Mouse (Mus musculus): Measurements from ENCODE around the gene Mtcl1. TPM values are rescaled to one million over a fixed set of nuclear protein-coding genes. Genes with fewer than 3 reads are reported as not detected.

Mtcl1 gene
- total RNA-seq, 2 experiments from 2014 or later = 42.8 to 53.0 TPM

GRCm38 (mm10) chr17:66365293-66365642 lies 84.3 kb downstream of the Mtcl1 start:
- no peak for DNase-seq (ENCODE audit: low spot score in 2 of 2)

DNA sequence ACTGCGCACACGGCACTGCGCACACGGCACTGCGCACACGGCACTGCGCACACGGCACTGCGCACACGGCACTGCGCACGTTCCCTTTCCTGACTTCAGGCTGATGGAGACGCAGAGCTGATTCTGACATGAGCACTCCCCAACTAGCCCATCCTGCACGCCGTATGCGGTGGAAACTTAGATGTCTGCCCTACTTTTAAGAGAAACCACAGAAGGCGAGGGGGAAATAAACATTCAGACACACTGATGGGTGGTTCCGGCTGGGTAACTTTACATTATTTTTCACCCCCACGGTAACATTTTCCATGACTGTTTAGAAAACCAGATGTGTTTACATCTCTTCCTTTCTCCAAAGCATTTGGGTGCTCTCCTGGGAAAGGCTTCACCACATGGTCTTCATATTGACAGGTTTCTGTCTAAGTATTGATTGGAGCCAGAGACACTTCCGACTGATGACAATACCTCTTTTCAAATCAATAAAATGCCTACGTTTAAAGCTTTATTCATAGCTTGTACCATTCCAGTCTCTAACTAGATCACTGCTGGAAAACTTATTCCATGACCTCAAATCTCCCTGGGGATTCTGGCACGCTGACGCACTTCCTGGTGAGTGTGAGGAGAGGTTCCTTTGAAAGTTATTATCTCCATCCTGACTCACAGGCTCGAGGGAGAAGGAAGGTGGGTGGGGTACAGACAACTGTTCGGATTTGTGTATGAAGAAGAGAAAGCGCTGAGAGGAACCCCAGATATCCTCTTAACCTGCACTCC lies 84.8 kb downstream of the Mtcl1 start:
- DNase-seq (ENCODE audit: low spot score in 2 of 2) = peak in 1 of 2 experiments; percentile 36

GRCm38 (mm10) chr17:66363852-66364524 lies 85.6 kb downstream of the Mtcl1 start:
- no peak for DNase-seq (ENCODE audit: low spot score in 2 of 2)

GRCm38 (mm10) chr17:66362287-66363016 lies 87.1 kb downstream of the Mtcl1 start:
- no peak for DNase-seq (ENCODE audit: low spot score in 2 of 2)

DNA sequence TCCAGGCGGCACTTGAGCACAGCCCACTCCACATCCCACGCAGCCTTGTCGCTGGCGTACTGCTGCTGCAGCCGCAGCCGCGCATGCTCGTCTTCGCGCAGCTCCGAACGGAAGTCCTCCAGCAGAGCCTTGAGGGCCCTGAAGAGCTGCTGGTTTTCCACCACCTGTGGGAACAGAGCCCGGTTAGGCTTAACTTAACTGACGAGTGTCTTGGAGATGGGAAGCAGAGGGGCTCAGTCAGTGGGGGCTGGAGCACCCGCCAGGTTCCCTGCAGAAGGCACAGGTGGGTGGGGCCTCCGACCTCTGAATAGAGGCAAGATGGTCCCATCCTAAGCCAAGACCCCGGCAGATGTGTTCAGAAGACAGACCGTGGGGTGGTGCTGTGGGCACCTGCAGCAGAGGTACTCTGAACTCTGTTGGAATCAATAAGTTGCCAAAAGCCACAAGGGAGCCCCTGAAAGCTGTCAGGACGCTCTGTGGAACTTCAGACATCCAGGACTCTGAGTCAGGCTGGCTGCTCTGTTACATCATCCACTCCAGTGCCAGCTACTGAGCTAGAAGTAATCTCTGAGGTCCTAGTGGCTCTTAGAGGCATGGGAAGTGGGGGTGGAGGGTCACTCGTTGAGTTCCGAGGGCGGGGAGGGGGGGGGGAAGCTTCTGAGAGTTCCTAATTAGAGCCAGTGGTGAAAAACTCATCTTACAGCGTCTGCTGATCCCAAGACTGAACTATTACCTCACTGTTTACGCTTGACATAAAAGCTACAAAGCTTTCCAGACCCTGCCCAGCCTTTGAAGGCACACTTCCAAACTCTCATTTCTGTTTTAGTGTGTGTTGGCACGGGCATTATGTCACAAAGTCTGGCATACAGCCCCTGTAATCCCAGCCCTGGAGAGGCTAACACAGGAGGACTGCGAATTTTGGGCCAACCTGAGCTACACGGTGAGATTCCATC lies 91.2 kb downstream of the Mtcl1 start:
- peak in 1 of 2 experiments; percentile 31 for DNase-seq (ENCODE audit: low spot score in 2 of 2)

DNA sequence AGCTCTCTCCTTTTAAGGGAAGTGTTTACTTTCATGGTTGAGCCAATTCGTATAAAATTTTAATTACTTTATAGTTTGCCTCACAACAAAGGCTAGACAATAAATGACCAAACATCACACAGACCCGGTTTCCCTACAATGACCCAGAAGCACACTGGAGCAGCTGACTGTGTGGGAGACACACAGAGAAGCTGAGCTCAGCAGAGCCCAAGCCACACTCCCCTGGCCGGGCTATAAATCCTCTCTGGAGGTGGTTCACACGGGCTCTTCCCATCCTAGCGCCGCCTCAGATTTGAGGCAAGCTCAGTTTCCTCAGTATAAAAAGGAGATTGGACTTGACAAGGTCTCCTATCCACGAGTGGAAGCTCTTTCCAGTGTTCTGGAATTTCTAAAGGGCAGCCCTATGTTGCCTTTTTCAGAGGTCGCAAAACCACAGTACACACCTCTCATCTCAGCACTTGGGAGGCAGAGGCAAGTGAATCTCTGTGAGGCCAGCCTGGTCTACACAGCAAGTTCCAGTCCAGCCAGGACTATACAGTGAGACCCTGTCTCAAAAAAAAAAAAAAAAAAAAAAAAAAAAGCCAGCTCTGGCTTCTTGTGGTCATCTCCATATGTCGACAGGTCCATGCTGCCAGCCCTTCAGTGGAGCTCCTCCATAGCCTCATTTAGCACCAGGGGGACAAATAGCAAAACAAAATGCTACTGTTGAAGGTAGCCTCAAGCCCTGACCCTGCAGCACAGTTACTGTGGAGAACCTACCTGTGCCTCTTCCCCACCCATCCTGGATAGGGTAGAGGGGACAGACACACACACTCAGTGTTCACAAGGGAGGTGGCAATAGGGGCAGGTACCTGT lies 92.2 kb downstream of the Mtcl1 start:
- DNase-seq (ENCODE audit: low spot score in 2 of 2) = no peak

GRCm38 (mm10) chr17:66353907-66354306 lies 95.6 kb downstream of the Mtcl1 start:
- DNase-seq (ENCODE audit: low spot score in 2 of 2) = no peak

GRCm38 (mm10) chr17:66352847-66353643 lies 96.5 kb downstream of the Mtcl1 start:
- no peak for DNase-seq (ENCODE audit: low spot score in 2 of 2)

DNA sequence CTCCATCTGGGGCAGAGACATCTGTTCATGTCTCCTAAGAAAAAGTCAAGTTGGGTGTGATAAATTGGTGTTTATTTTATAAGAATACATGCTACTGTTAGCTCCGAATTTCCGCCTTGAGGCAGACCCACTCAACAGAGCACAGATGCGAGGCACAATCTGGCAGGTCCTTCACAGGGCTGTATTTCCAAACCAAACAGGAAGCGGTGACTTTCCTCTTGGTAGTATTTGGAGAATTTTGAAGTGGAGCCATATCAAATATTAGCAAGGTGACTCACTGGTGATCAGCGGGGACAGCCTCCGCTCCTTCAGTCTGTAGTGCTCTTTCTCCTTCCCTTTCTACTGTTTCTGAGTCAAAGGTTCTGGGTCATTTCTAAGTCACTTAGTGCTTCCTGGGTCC lies 97.3 kb downstream of the Mtcl1 start:
- DNase-seq (ENCODE audit: low spot score in 2 of 2) = peak; percentile 54 to 74

GRCm38 (mm10) chr17:66350689-66351088 lies 98.9 kb downstream of the Mtcl1 start:
- no peak for DNase-seq (ENCODE audit: low spot score in 2 of 2)

DNA sequence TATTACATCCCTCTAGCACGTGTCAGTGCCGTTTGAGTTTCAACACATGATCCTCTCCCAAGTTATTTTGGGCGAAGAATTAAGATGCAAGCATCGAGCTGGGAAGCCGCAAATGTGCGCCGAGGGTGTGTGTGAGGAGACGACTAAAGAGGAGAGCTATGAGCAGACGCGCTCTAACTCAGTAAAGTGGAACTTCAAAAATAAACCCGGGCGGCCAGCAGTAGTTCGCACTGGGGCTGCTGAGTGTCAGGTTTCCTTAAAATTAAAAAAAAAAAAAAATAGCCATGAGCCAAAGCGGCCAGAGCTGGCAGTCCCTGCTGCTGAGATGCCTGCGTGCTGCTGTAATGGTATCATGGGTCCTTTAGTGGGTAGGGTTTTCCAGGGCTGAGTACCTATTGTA lies 99.4 kb downstream of the Mtcl1 start:
- peak in 1 of 2 experiments; percentile 55 for DNase-seq (ENCODE audit: low spot score in 2 of 2)

GRCm38 (mm10) chr17:66346378-66346777 lies 103.2 kb downstream of the Mtcl1 start:
- no peak for DNase-seq (ENCODE audit: low spot score in 2 of 2)

- no peak for DNase-seq (ENCODE audit: low spot score in 2 of 2)
These were observed 103.9 kb downstream of the Mtcl1 start for GRCm38 (mm10) chr17:66345680-66346079.

DNA sequence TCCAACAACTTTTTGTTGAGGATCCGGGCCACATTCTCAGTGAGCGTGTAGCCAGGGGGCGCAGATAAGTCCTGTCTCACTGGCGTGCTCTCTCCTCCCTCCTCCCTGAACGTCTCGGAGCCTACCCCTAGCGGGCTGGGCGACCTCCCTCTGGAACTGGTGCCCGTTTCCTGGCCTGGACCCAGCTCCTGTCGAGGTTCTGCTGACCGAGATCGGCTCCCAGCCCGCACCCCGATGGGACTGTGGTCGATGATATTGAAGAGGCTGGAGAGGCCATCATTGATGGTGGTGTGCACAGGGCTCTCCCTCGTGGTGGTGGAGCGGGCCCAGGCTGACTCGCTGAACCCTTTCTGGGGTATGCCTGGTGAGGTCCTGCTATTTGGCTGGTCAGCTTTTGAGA lies 106.6 kb downstream of the Mtcl1 start:
- no peak for DNase-seq (ENCODE audit: low spot score in 2 of 2)

GRCm38 (mm10) chr17:66341670-66342069 lies 107.9 kb downstream of the Mtcl1 start:
- DNase-seq (ENCODE audit: low spot score in 2 of 2) = no peak

- DNase-seq (ENCODE audit: low spot score in 2 of 2) = no peak
These were observed 108.8 kb downstream of the Mtcl1 start for GRCm38 (mm10) chr17:66340798-66341197.

DNA sequence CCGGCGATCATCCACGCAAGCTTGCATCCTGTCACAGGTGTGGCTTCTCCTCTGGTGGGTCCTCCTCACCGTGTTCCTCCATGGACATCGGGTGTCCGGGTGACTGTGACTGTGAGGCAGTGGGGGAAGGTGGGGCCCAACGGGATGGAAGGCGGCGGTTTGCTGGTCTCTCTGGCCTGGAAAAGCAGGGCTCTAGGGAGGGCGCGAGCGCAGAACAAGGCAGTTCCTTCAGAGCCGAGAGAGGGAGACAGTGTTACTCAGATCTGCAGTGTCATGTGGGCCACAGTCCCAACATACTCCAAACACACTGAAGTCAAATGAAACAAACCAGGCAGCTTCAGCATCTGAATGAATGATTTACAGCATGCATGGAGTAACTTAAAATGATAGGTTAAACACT lies 111.6 kb downstream of the Mtcl1 start:
- no peak for DNase-seq (ENCODE audit: low spot score in 2 of 2)

DNA sequence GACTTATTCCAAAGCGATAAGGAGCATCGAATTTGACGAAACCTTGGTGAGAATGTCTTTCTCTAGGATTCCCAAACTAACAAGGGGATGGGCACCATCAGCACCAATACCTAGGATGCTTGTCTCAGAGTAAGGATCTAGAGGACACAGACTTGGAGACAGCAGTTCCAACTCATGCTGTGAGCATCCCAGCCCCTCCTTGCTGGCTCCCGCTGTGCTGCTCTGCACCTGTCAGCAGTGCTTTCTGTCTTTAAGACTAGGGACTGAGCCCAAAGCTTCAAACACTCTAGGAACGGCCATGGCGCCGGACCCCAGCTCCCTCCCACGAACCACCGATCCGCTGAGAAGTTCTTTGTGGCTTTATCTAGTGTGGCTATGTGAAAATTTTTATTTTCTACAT lies 114.0 kb downstream of the Mtcl1 start:
- no peak for DNase-seq (ENCODE audit: low spot score in 2 of 2)

DNA sequence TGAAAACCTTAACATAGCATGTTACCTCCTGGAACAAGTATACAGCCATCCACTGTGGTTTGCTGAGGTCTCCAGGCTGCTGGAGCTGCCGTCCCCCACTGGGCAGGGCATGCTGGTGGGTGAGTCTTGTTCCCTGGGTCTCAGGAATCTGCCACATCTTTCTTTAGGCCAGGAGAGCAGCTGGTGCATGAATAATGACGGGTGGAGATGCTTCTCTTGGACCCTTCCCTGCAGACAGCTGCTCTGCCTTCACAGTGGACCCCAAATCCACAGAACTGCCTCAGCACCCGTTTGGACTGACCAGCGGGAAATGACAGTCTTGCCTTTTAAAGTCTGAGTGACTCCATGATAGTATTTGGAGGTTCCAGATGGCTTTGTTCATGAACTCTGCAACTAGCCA lies 114.7 kb downstream of the Mtcl1 start:
- DNase-seq (ENCODE audit: low spot score in 2 of 2) = no peak

Data from layer of hippocampus, adult 18-20 months (tissue).